Mouse (Mus musculus): ENCODE results near the gene Sectm1a. TPM values are rescaled to one million over a fixed set of nuclear protein-coding genes. Genes with fewer than 3 reads are reported as not detected.

The Sectm1a gene
- polyA plus RNA-seq, 1 experiment from 2014 or later = 0.30 TPM

GRCm38 (mm10) chr11:121039302-121039701 is 41.7 kb downstream of the Sectm1a start, which contains the start of gene Cd7:
Gene Cd7, minus strand, starts transcription at chr11:121039418.
- Histone ChIP-seq H3K4me1 (ENCODE audit: insufficient read depth) (no peaks in the 10 kb centered on the region), H3K4me2 (no peak within 1 kb of the TSS), H3K27me3 (ENCODE audit: insufficient read depth, low read length) (no peaks in the 10 kb centered on the region), H3K4me3 (ENCODE audit: low read depth, low read length) (no peak within 1 kb of the TSS), H3K27ac (ENCODE audit: low read depth) (no peak within 1 kb of the TSS), H3K9me3 (ENCODE audit: low read depth, low read length) (no peaks in the 10 kb centered on the region), H3K36me3 (ENCODE audit: insufficient read depth) (no peaks in the 10 kb centered on the region), H3K9ac (no peak within 1 kb of the TSS)
- ATAC-seq (ENCODE audit: insufficient read depth) (no peak), DNase-seq (no peak)
- WGBS = 61% methylated on average over 5 of the region's 5 CpGs
- no peak for TF ChIP-seq CTCF (IDR thresholded peaks at IDR 0.05; ENCODE audit: low read depth)

DNA sequence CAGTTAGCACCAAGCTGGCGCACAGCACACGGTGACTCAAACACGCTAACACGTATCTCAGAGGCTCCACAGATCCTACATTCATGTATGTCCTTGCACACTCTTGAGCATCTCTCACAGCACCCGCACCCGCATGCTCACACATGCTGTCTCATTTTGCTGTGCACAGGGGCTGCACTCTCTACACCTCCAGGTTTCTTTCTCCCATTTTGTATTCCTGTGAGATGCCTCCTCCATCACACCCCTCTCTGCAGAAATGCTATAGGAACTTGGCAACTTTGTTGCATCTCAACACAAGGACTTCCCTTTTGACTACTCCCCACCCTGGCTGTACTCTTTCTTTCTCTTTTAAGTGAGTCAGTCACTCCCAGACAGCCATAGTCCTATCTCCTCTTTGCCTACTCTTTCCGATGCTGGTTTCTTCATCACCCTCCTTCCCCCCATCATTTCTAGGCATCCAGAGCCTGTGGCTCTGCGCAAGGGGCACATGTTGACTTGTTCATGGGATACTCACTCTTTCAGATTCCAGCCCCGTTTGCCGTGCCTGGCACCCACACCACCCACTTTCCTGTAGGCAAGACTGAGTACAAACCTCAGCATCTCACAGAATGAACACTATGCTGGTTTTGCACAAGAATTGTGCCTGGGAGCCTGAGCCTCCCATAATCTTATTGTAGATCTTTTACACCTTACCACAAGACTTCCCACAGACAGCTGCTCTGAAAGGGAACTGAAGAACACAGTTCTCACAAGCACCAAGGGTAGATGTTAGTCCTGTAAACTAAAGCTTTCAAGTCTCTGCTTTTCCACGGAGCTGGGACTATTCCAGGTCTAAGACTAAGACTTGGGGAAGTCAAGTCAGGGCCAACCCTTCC is 42.4 kb downstream of the Sectm1a start:
- 85% methylated on average over 11 of the region's 11 CpGs for WGBS
- no peak overlapping the region for H3K9ac ChIP-seq
- H3K4me2 ChIP-seq = no peak overlapping the region
- no peak overlapping the region for H3K27ac ChIP-seq (ENCODE audit: low read depth)
- no peaks in the 10 kb centered on the region for H3K9me3 ChIP-seq (ENCODE audit: low read depth, low read length)
- ATAC-seq (ENCODE audit: insufficient read depth) (no peak), DNase-seq (no peak)
- no peaks in the 10 kb centered on the region for H3K36me3 ChIP-seq (ENCODE audit: insufficient read depth)
- H3K4me3 ChIP-seq (ENCODE audit: low read depth, low read length) = no peak overlapping the region
- TF ChIP-seq CTCF (IDR thresholded peaks at IDR 0.05; ENCODE audit: low read depth) = no peak
- no peaks in the 10 kb centered on the region for H3K27me3 ChIP-seq (ENCODE audit: insufficient read depth, low read length)
- no peaks in the 10 kb centered on the region for H3K4me1 ChIP-seq (ENCODE audit: insufficient read depth)

GRCm38 (mm10) chr11:121033118-121033517 is 47.9 kb downstream of the Sectm1a start:
- H3K9me3 ChIP-seq (ENCODE audit: low read depth, low read length) = no peaks in the 10 kb centered on the region
- DNase-seq (no peak), ATAC-seq (ENCODE audit: insufficient read depth) (no peak)
- no peaks in the 10 kb centered on the region for H3K27me3 ChIP-seq (ENCODE audit: insufficient read depth, low read length)
- TF ChIP-seq CTCF (IDR thresholded peaks at IDR 0.05; ENCODE audit: low read depth) = no peak
- no peaks in the 10 kb centered on the region for H3K36me3 ChIP-seq (ENCODE audit: insufficient read depth)
- no peak overlapping the region for H3K9ac ChIP-seq
- H3K4me3 ChIP-seq (ENCODE audit: low read depth, low read length) = no peak overlapping the region
- no peaks in the 10 kb centered on the region for H3K4me1 ChIP-seq (ENCODE audit: insufficient read depth)
- no peak overlapping the region for H3K4me2 ChIP-seq
- no peak overlapping the region for H3K27ac ChIP-seq (ENCODE audit: low read depth)
- whole genome bisulfite sequencing = 74% methylated on average over 5 of the region's 5 CpGs

GRCm38 (mm10) chr11:121027259-121027658 is 53.8 kb downstream of the Sectm1a start:
- no peak for DNase-seq
- ATAC-seq (ENCODE audit: insufficient read depth) = no peak
- Histone ChIP-seq H3K4me1 (ENCODE audit: insufficient read depth) (no peaks in the 10 kb centered on the region), H3K36me3 (ENCODE audit: insufficient read depth) (no peaks in the 10 kb centered on the region), H3K9me3 (ENCODE audit: low read depth, low read length) (no peaks in the 10 kb centered on the region), H3K27ac (ENCODE audit: low read depth) (no peak overlapping the region), H3K4me2 (no peak overlapping the region), H3K4me3 (ENCODE audit: low read depth, low read length) (no peak overlapping the region), H3K27me3 (ENCODE audit: insufficient read depth, low read length) (no peaks in the 10 kb centered on the region), H3K9ac (no peak overlapping the region)
- TF ChIP-seq CTCF (IDR thresholded peaks at IDR 0.05; ENCODE audit: low read depth) = no peak
- 82% methylated on average over 7 of the region's 7 CpGs for WGBS

- TF ChIP-seq CTCF (IDR thresholded peaks at IDR 0.05; ENCODE audit: low read depth) = no peak
- 59% methylated on average over 6 of the region's 6 CpGs for WGBS
- H3K9ac ChIP-seq = no peak overlapping the region
- no peaks in the 10 kb centered on the region for H3K27me3 ChIP-seq (ENCODE audit: insufficient read depth, low read length)
- H3K36me3 ChIP-seq (ENCODE audit: insufficient read depth) = no peaks in the 10 kb centered on the region
- no peaks in the 10 kb centered on the region for H3K4me1 ChIP-seq (ENCODE audit: insufficient read depth)
- no peaks in the 10 kb centered on the region for H3K9me3 ChIP-seq (ENCODE audit: low read depth, low read length)
- H3K4me2 ChIP-seq = no peak overlapping the region
- no peak overlapping the region for H3K27ac ChIP-seq (ENCODE audit: low read depth)
- no peak overlapping the region for H3K4me3 ChIP-seq (ENCODE audit: low read depth, low read length)
- ATAC-seq (ENCODE audit: insufficient read depth) (no peak), DNase-seq (no peak)
Measured at GRCm38 (mm10) chr11:121024163-121024562, 56.9 kb downstream of the Sectm1a start.

GRCm38 (mm10) chr11:121019501-121019900 is 61.5 kb downstream of the Sectm1a start:
- Histone ChIP-seq H3K4me3 (ENCODE audit: low read depth, low read length) (no peak overlapping the region), H3K27ac (ENCODE audit: low read depth) (no peak overlapping the region), H3K27me3 (ENCODE audit: insufficient read depth, low read length) (no peaks in the 10 kb centered on the region), H3K9me3 (ENCODE audit: low read depth, low read length) (no peaks in the 10 kb centered on the region), H3K4me1 (ENCODE audit: insufficient read depth) (no peaks in the 10 kb centered on the region), H3K9ac (no peak overlapping the region), H3K4me2 (no peak overlapping the region), H3K36me3 (ENCODE audit: insufficient read depth) (no peaks in the 10 kb centered on the region)
- no peak for DNase-seq
- no peak for ATAC-seq (ENCODE audit: insufficient read depth)
- 80% methylated on average over 5 of the region's 5 CpGs for WGBS
- no peak for TF ChIP-seq CTCF (IDR thresholded peaks at IDR 0.05; ENCODE audit: low read depth)

GRCm38 (mm10) chr11:121017703-121018102 is 63.3 kb downstream of the Sectm1a start:
- ATAC-seq (ENCODE audit: insufficient read depth) = peak; percentile 63
- TF ChIP-seq CTCF (IDR thresholded peaks at IDR 0.05; ENCODE audit: low read depth) = peak; percentile 92
- H3K27ac ChIP-seq (ENCODE audit: low read depth) = no peak overlapping the region
- H3K9me3 ChIP-seq (ENCODE audit: low read depth, low read length) = no peaks in the 10 kb centered on the region
- no peaks in the 10 kb centered on the region for H3K36me3 ChIP-seq (ENCODE audit: insufficient read depth)
- H3K27me3 ChIP-seq (ENCODE audit: insufficient read depth, low read length) = no peaks in the 10 kb centered on the region
- no peak overlapping the region for H3K9ac ChIP-seq
- H3K4me1 ChIP-seq (ENCODE audit: insufficient read depth) = no peaks in the 10 kb centered on the region
- peak; percentile 86 for DNase-seq
- 40% methylated on average over 3 of the region's 3 CpGs for WGBS
- H3K4me2 ChIP-seq = no peak overlapping the region
- no peak overlapping the region for H3K4me3 ChIP-seq (ENCODE audit: low read depth, low read length)

Other genes with a start within 250 kb of the Sectm1a start
- 6.3 and 7.2 TPM in 2 replicates for gene Ccdc57, start 148.3 kb downstream of the Sectm1a start, polyA plus RNA-seq (2014; fragmentation: Nextera tagmentation; extraction: Ambion mirVana)
- 37.7 and 39.3 TPM in 2 replicates for gene Slc16a3, start 132.7 kb downstream of the Sectm1a start, polyA plus RNA-seq (2014; fragmentation: Nextera tagmentation; extraction: Ambion mirVana)
- gene Csnk1d, start 89.9 kb downstream of the Sectm1a start, polyA plus RNA-seq (2014; fragmentation: Nextera tagmentation; extraction: Ambion mirVana) = 82.5 and 89.8 TPM in 2 replicates
- gene Cd7, start 41.8 kb downstream of the Sectm1a start, polyA plus RNA-seq (2014; fragmentation: Nextera tagmentation; extraction: Ambion mirVana) = 0.26 TPM in 1 of 2 replicates, not detected in the other
- not detected in 2 replicates for gene Sectm1b, start 17.7 kb downstream of the Sectm1a start, polyA plus RNA-seq (2014; fragmentation: Nextera tagmentation; extraction: Ambion mirVana)
- gene Tex19.2, start 37.5 kb upstream of the Sectm1a start, polyA plus RNA-seq (2014; fragmentation: Nextera tagmentation; extraction: Ambion mirVana) = not detected in 2 replicates
- 0.11 TPM in 1 of 2 replicates, not detected in the other for gene Tex19.1, start 64.9 kb upstream of the Sectm1a start, polyA plus RNA-seq (2014; fragmentation: Nextera tagmentation; extraction: Ambion mirVana)
- gene Uts2r, start 79.1 kb upstream of the Sectm1a start, polyA plus RNA-seq (2014; fragmentation: Nextera tagmentation; extraction: Ambion mirVana) = not detected in 2 replicates
- 7.4 and 9.4 TPM in 2 replicates for gene Hexdc, start 123.2 kb upstream of the Sectm1a start, polyA plus RNA-seq (2014; fragmentation: Nextera tagmentation; extraction: Ambion mirVana)
- 25.1 and 26.2 TPM in 2 replicates for gene Ogfod3, start 123.5 kb upstream of the Sectm1a start, polyA plus RNA-seq (2014; fragmentation: Nextera tagmentation; extraction: Ambion mirVana)
- gene Cybc1, start 148.1 kb upstream of the Sectm1a start, polyA plus RNA-seq (2014; fragmentation: Nextera tagmentation; extraction: Ambion mirVana) = 29.1 and 35.7 TPM in 2 replicates
- 39.6 and 44.7 TPM in 2 replicates for gene Narf, start 156.0 kb upstream of the Sectm1a start, polyA plus RNA-seq (2014; fragmentation: Nextera tagmentation; extraction: Ambion mirVana)
- gene Foxk2, start 178.8 kb upstream of the Sectm1a start, polyA plus RNA-seq (2014; fragmentation: Nextera tagmentation; extraction: Ambion mirVana) = 11.3 and 11.6 TPM in 2 replicates